Mouse (Mus musculus): ENCODE results near the gene Sugp2.

Sugp2 gene

GRCm38 (mm10) chr8:70227997-70228396 lies 6.0 kb upstream of the Sugp2 start:
- H3K9me3 ChIP-seq (ENCODE audit: low read length): no peaks in the 10 kb centered on the region
- H3K4me3 ChIP-seq (replicated peaks; ENCODE audit: low read length): no peak overlapping the region
- H3K27me3 ChIP-seq (ENCODE audit: insufficient read depth, low read length): no peaks in the 10 kb centered on the region
- peaks cover 71% of the 10 kb centered on the region for H3K4me1 ChIP-seq (replicated peaks; ENCODE audit: low read depth, low read length)
- H3K36me3 ChIP-seq (ENCODE audit: insufficient read depth, low read length): peaks cover 60% of the 10 kb centered on the region
- TF ChIP-seq NANOG (IDR thresholded peaks at IDR 0.05; ENCODE audit: borderline replicate concordance, low read length) (no peak), CTCF (conservative IDR thresholded peaks at IDR 0.05; ENCODE audit: low read length) (no peak), POU5F1 (IDR thresholded peaks at IDR 0.05; ENCODE audit: borderline replicate concordance, low read length) (no peak)

- peaks cover 37% of the 10 kb centered on the region for H3K36me3 ChIP-seq (ENCODE audit: insufficient read depth, low read length)
- H3K4me3 ChIP-seq (replicated peaks; ENCODE audit: low read length): no peak overlapping the region
- H3K9me3 ChIP-seq (ENCODE audit: low read length): no peaks in the 10 kb centered on the region
- no peaks in the 10 kb centered on the region for H3K27me3 ChIP-seq (ENCODE audit: insufficient read depth, low read length)
- no peak for TF ChIP-seq NANOG (IDR thresholded peaks at IDR 0.05; ENCODE audit: borderline replicate concordance, low read length)
- peaks cover 65% of the 10 kb centered on the region for H3K4me1 ChIP-seq (replicated peaks; ENCODE audit: low read depth, low read length)
Observed at GRCm38 (mm10) chr8:70230837-70231236, 3.2 kb upstream of the Sugp2 start.

GRCm38 (mm10) chr8:70233606-70234005 lies 420 bp upstream of the Sugp2 start:
- TF ChIP-seq CTCF (conservative IDR thresholded peaks at IDR 0.05; ENCODE audit: low read length): no peak
- TF ChIP-seq NANOG (IDR thresholded peaks at IDR 0.05; ENCODE audit: borderline replicate concordance, low read length): no peak
- no peak for TF ChIP-seq POU5F1 (IDR thresholded peaks at IDR 0.05; ENCODE audit: borderline replicate concordance, low read length)
- peaks cover 60% of the 10 kb centered on the region for H3K36me3 ChIP-seq (ENCODE audit: insufficient read depth, low read length)
- H3K9me3 ChIP-seq (ENCODE audit: low read length): no peaks in the 10 kb centered on the region
- H3K4me3 ChIP-seq (replicated peaks; ENCODE audit: low read length): peak overlapping the region; percentile 94
- H3K27me3 ChIP-seq (ENCODE audit: insufficient read depth, low read length): no peaks in the 10 kb centered on the region
- H3K4me1 ChIP-seq (replicated peaks; ENCODE audit: low read depth, low read length): peaks cover 59% of the 10 kb centered on the region

- Histone ChIP-seq H3K27me3 (ENCODE audit: insufficient read depth, low read length) (no peaks in the 10 kb centered on the region), H3K4me1 (replicated peaks; ENCODE audit: low read depth, low read length) (peaks cover 48% of the 10 kb centered on the region), H3K9me3 (ENCODE audit: low read length) (no peaks in the 10 kb centered on the region), H3K4me3 (replicated peaks; ENCODE audit: low read length) (peak overlapping the region; percentile 94), H3K36me3 (ENCODE audit: insufficient read depth, low read length) (peaks cover 61% of the 10 kb centered on the region)
- TF ChIP-seq POU5F1 (IDR thresholded peaks at IDR 0.05; ENCODE audit: borderline replicate concordance, low read length) (no peak), NANOG (IDR thresholded peaks at IDR 0.05; ENCODE audit: borderline replicate concordance, low read length) (no peak), CTCF (conservative IDR thresholded peaks at IDR 0.05; ENCODE audit: low read length) (no peak)
Observed at GRCm38 (mm10) chr8:70234781-70235128, 729 bp downstream of the Sugp2 start.

GRCm38 (mm10) chr8:70237842-70238241 lies 3.8 kb downstream of the Sugp2 start:
- Histone ChIP-seq H3K9me3 (ENCODE audit: low read length) (no peaks in the 10 kb centered on the region), H3K36me3 (ENCODE audit: insufficient read depth, low read length) (peaks cover 74% of the 10 kb centered on the region), H3K27me3 (ENCODE audit: insufficient read depth, low read length) (no peaks in the 10 kb centered on the region), H3K4me3 (replicated peaks; ENCODE audit: low read length) (no peak overlapping the region), H3K4me1 (replicated peaks; ENCODE audit: low read depth, low read length) (peaks cover 40% of the 10 kb centered on the region)
- TF ChIP-seq NANOG (IDR thresholded peaks at IDR 0.05; ENCODE audit: borderline replicate concordance, low read length): no peak
- no peak for TF ChIP-seq CTCF (conservative IDR thresholded peaks at IDR 0.05; ENCODE audit: low read length)
- no peak for TF ChIP-seq POU5F1 (IDR thresholded peaks at IDR 0.05; ENCODE audit: borderline replicate concordance, low read length)

GRCm38 (mm10) chr8:70240642-70241041 lies 6.6 kb downstream of the Sugp2 start:
- no peaks in the 10 kb centered on the region for H3K9me3 ChIP-seq (ENCODE audit: low read length)
- peaks cover 30% of the 10 kb centered on the region for H3K4me1 ChIP-seq (replicated peaks; ENCODE audit: low read depth, low read length)
- H3K27me3 ChIP-seq (ENCODE audit: insufficient read depth, low read length): no peaks in the 10 kb centered on the region
- peaks cover 98% of the 10 kb centered on the region for H3K36me3 ChIP-seq (ENCODE audit: insufficient read depth, low read length)
- TF ChIP-seq NANOG (IDR thresholded peaks at IDR 0.05; ENCODE audit: borderline replicate concordance, low read length): no peak
- no peak for TF ChIP-seq POU5F1 (IDR thresholded peaks at IDR 0.05; ENCODE audit: borderline replicate concordance, low read length)
- TF ChIP-seq CTCF (conservative IDR thresholded peaks at IDR 0.05; ENCODE audit: low read length): no peak
- no peak overlapping the region for H3K4me3 ChIP-seq (replicated peaks; ENCODE audit: low read length)

- H3K36me3 ChIP-seq (ENCODE audit: insufficient read depth, low read length): peaks cover 98% of the 10 kb centered on the region
- H3K9me3 ChIP-seq (ENCODE audit: low read length): no peaks in the 10 kb centered on the region
- no peaks in the 10 kb centered on the region for H3K27me3 ChIP-seq (ENCODE audit: insufficient read depth, low read length)
- TF ChIP-seq CTCF (conservative IDR thresholded peaks at IDR 0.05; ENCODE audit: low read length) (no peak), NANOG (IDR thresholded peaks at IDR 0.05; ENCODE audit: borderline replicate concordance, low read length) (no peak), POU5F1 (IDR thresholded peaks at IDR 0.05; ENCODE audit: borderline replicate concordance, low read length) (no peak)
- H3K4me3 ChIP-seq (replicated peaks; ENCODE audit: low read length): no peak overlapping the region
- peaks cover 17% of the 10 kb centered on the region for H3K4me1 ChIP-seq (replicated peaks; ENCODE audit: low read depth, low read length)
Observed at GRCm38 (mm10) chr8:70246622-70247021, 12.6 kb downstream of the Sugp2 start.

GRCm38 (mm10) chr8:70247841-70248240 lies 13.8 kb downstream of the Sugp2 start:
- Histone ChIP-seq H3K4me3 (replicated peaks; ENCODE audit: low read length) (no peak overlapping the region), H3K27me3 (ENCODE audit: insufficient read depth, low read length) (no peaks in the 10 kb centered on the region), H3K9me3 (ENCODE audit: low read length) (no peaks in the 10 kb centered on the region), H3K36me3 (ENCODE audit: insufficient read depth, low read length) (peaks cover 98% of the 10 kb centered on the region), H3K4me1 (replicated peaks; ENCODE audit: low read depth, low read length) (peaks cover 21% of the 10 kb centered on the region)
- no peak for TF ChIP-seq NANOG (IDR thresholded peaks at IDR 0.05; ENCODE audit: borderline replicate concordance, low read length)
- TF ChIP-seq CTCF (conservative IDR thresholded peaks at IDR 0.05; ENCODE audit: low read length): no peak
- no peak for TF ChIP-seq POU5F1 (IDR thresholded peaks at IDR 0.05; ENCODE audit: borderline replicate concordance, low read length)

- TF ChIP-seq POU5F1 (IDR thresholded peaks at IDR 0.05; ENCODE audit: borderline replicate concordance, low read length) (no peak), CTCF (conservative IDR thresholded peaks at IDR 0.05; ENCODE audit: low read length) (no peak), NANOG (IDR thresholded peaks at IDR 0.05; ENCODE audit: borderline replicate concordance, low read length) (no peak)
- Histone ChIP-seq H3K4me3 (replicated peaks; ENCODE audit: low read length) (no peak overlapping the region), H3K9me3 (ENCODE audit: low read length) (no peaks in the 10 kb centered on the region)
Observed at GRCm38 (mm10) chr8:70254628-70255027, 20.6 kb downstream of the Sugp2 start.

More at GRCm38 (mm10) chr8:70254628-70255027, 20.6 kb downstream of the Sugp2 start:
- no peaks in the 10 kb centered on the region for H3K27me3 ChIP-seq (ENCODE audit: insufficient read depth, low read length)
- peaks cover 48% of the 10 kb centered on the region for H3K4me1 ChIP-seq (replicated peaks; ENCODE audit: low read depth, low read length)
- H3K36me3 ChIP-seq (ENCODE audit: insufficient read depth, low read length): peaks cover 100% of the 10 kb centered on the region

All from E14TG2a.4 (cell line).